Mouse (Mus musculus) heart, embryonic 15.5 days (tissue): Measurements from ENCODE around the gene Gm2564. TPM values are rescaled to one million over a fixed set of nuclear protein-coding genes. Genes with fewer than 3 reads are reported as not detected.
"Not testable (repeated sequence)": the region's sequence is repeated elsewhere in the genome, so short reads cannot be mapped to it uniquely, and the experiment has no call there.

ENCODE experiments used
- ATAC-seq: fragments of 200-750 bp; cut with Nextera tagmentation; replicated peaks from 2 replicates; pipeline ENCODE4 v1.8.0; 2017; ENCODE audit warnings: low read depth, moderate TSS enrichment; ENCODE audit not compliant: insufficient number of reproducible peaks, insufficient read depth, low FRiP score
- H3K27ac ChIP-seq: fragments of 300-500 bp; sonication (generic); 2 replicates; pipeline ENCODE4 v1.5.1; 2015; ENCODE audit warnings: mild to moderate bottlenecking, inconsistent platforms
- H3K27me3 ChIP-seq: fragments of 300-500 bp; sonication (generic); 2 replicates; pipeline ENCODE4 v1.6.1; 2015; ENCODE audit warnings: inconsistent platforms
- H3K36me3 ChIP-seq: fragments of 300-500 bp; sonication (generic); 2 replicates; pipeline ENCODE4 v1.6.1; 2015; ENCODE audit warnings: mild to moderate bottlenecking, inconsistent platforms
- H3K4me1 ChIP-seq: fragments of 300-500 bp; sonication (generic); replicated peaks from 2 replicates; pipeline ENCODE4 v1.6.1; 2015; ENCODE audit warnings: inconsistent platforms
- H3K4me2 ChIP-seq: fragments of 300-500 bp; sonication (generic); 2 replicates; pipeline ENCODE4 v1.6.1; 2015; ENCODE audit warnings: inconsistent platforms, mild to moderate bottlenecking, moderate library complexity
- H3K4me3 ChIP-seq: fragments of 300-500 bp; sonication (generic); 2 replicates; pipeline ENCODE4 v1.5.1; 2015; ENCODE audit warnings: mild to moderate bottlenecking, inconsistent platforms
- H3K9ac ChIP-seq: fragments of 300-500 bp; sonication (generic); 2 replicates; pipeline ENCODE4 v1.6.1; 2015; ENCODE audit warnings: mild to moderate bottlenecking, inconsistent platforms
- H3K9me3 ChIP-seq: fragments of 300-500 bp; sonication (generic); replicated peaks from 2 replicates; pipeline ENCODE4 v1.6.1; 2016; ENCODE audit warnings: inconsistent platforms
- WGBS: fragments of 180-500 bp; shearing (Covaris S2); methylation state at CpG from one replicate; pipeline ENCODE4 v1.1.7; 2015; ENCODE audit warnings: mixed read lengths; 5-methylcytosine and 5-hydroxymethylcytosine counted together
- polyA plus RNA-seq: library from polyadenylated mRNA; unstranded; fragments of >200 nt; fragmentation: Nextera tagmentation; extraction: Ambion mirVana; gene quantifications from 2 replicates; pipeline ENCODE4 v1.2.1, GENCODE M21; 2015

The Gm2564 gene
- polyA plus RNA-seq, result not detected in 2 replicates

GRCm38 (mm10) chr4:42629419-42629818, at the start of gene Gm2564:
Gene Gm2564, plus strand, starts transcription at chr4:42629719.
- no CpG with 5 or more reads among the region's 8 CpGs for WGBS
- not testable (repeated sequence) for H3K27me3 ChIP-seq, ATAC-seq, H3K36me3 ChIP-seq, H3K4me1 ChIP-seq, H3K9me3 ChIP-seq, H3K4me3 ChIP-seq, H3K9ac ChIP-seq, H3K27ac ChIP-seq, H3K4me2 ChIP-seq

DNA sequence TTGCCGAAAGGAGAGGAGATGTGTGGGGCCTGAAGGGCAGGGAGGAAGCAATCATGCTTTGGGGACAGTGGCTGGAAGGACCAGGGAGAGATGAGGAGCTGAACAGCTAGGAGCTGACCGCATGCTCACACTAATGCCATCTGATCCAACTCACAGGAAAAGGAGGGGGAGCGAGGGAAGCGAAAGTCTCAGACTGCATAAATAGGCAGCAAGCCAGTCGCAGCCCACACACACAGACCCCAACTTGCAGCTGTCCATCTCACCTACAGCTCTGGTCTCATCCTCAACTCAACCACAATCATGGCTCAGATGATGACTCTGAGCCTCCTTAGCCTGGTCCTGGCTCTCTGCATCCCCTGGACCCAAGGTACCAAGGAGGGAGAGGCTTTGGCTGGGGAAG, 17.6 kb upstream of the Gm2564 start, which contains the start of gene Gm10591:
Gene Gm10591 (plus strand): TSS at position 301 of the 400 bp plus-strand sequence.
- not testable (repeated sequence) for H3K9me3 ChIP-seq, H3K4me3 ChIP-seq, H3K9ac ChIP-seq, ATAC-seq, H3K27ac ChIP-seq, H3K4me2 ChIP-seq, H3K27me3 ChIP-seq, H3K4me1 ChIP-seq, H3K36me3 ChIP-seq
- no CpG with 5 or more reads among the region's 5 CpGs for WGBS

DNA sequence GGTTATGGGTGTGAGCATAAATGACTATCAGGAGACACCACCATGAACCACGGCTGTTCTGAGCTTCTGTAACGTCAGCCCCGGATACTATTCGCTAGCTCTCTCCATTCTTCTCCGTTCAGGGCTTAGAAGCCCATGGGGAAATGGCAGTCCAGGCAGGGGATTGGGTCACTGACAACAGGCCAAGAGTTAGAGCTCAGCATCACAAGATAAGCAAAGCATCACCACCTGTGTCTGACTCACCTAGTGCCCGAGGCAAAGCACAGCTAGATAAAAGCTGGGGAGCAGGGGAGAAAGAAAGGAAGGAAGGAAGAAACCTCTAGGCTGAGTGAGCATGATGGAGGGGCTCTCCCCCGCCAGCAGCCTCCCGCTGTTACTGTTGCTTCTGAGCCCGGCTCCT, 25.4 kb downstream of the Gm2564 start, which contains the start of gene Ccl27b:
Gene Ccl27b (plus strand): TSS at position 301 of the 400 bp plus-strand sequence.
- H3K27ac ChIP-seq, H3K4me2 ChIP-seq, H3K9ac ChIP-seq, H3K4me1 ChIP-seq, H3K4me3 ChIP-seq, ATAC-seq, H3K9me3 ChIP-seq, H3K27me3 ChIP-seq, H3K36me3 ChIP-seq: not testable (repeated sequence)
- no CpG with 5 or more reads among the region's 9 CpGs for WGBS

GRCm38 (mm10) chr4:42661793-42662192, 32.3 kb downstream of the Gm2564 start, which contains the start of gene Il11ra2:
Gene Il11ra2, minus strand, starts transcription at chr4:42661893.
- H3K4me1 ChIP-seq, H3K9me3 ChIP-seq, ATAC-seq, H3K36me3 ChIP-seq, H3K4me2 ChIP-seq, H3K9ac ChIP-seq, H3K27ac ChIP-seq, H3K4me3 ChIP-seq, H3K27me3 ChIP-seq: not testable (repeated sequence)
- WGBS, result no CpG with 5 or more reads among the region's 3 CpGs

DNA sequence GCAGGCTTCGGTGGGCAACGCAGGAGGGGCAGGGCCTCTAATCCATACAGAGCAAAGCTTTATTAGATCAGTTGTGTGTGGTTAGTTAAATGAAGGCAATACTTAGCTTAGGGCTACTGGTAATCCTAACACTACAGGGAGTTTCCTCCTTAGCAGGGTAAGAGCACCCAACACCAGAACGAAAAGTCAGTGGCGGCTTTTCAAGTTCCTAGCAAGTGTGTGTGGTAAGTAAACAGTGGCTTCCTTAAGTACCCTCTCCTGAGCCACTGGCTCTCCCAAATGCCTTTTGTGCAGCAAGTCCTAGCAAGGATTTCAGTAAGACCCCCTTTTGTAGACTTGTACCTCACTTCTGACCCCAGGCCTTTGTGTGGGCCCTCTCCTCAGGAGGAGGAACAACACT, 45.9 kb downstream of the Gm2564 start:
- H3K4me3 ChIP-seq, ATAC-seq, H3K9ac ChIP-seq, H3K9me3 ChIP-seq, H3K36me3 ChIP-seq, H3K27ac ChIP-seq, H3K4me2 ChIP-seq, H3K4me1 ChIP-seq, H3K27me3 ChIP-seq: not testable (repeated sequence)
- WGBS, result no CpG with 5 or more reads among the region's 4 CpGs

GRCm38 (mm10) chr4:42679365-42679764, 49.8 kb downstream of the Gm2564 start:
- WGBS, result no CpG with 5 or more reads among the region's 7 CpGs
- H3K4me1 ChIP-seq, H3K9ac ChIP-seq, ATAC-seq, H3K4me2 ChIP-seq, H3K27me3 ChIP-seq, H3K9me3 ChIP-seq, H3K27ac ChIP-seq, H3K36me3 ChIP-seq, H3K4me3 ChIP-seq: not testable (repeated sequence)

- H3K9ac ChIP-seq, H3K36me3 ChIP-seq, ATAC-seq, H3K4me2 ChIP-seq, H3K27me3 ChIP-seq, H3K27ac ChIP-seq, H3K4me1 ChIP-seq, H3K4me3 ChIP-seq, H3K9me3 ChIP-seq: not testable (repeated sequence)
- no CpG with 5 or more reads among the region's 32 CpGs for WGBS
Observed at GRCm38 (mm10) chr4:42680374-42681356, 51.1 kb downstream of the Gm2564 start.

Other genes starting within 250 kb of the Gm2564 start
- not detected in 2 replicates for gene Gm21586, start 190.3 kb upstream of the Gm2564 start, polyA plus RNA-seq
- gene Gm2163, start 163.0 kb upstream of the Gm2564 start, polyA plus RNA-seq, result not detected in 2 replicates
- gene Fam205a2, start 101.5 kb upstream of the Gm2564 start, polyA plus RNA-seq, result 0.08 TPM in 1 of 2 replicates, not detected in the other
- 1.1 TPM in 1 of 2 replicates, not detected in the other for gene Gm10591, start 17.5 kb upstream of the Gm2564 start, polyA plus RNA-seq
- not detected in 2 replicates for gene Ccl27b, start 25.5 kb downstream of the Gm2564 start, polyA plus RNA-seq
- gene Il11ra2, start 32.2 kb downstream of the Gm2564 start, polyA plus RNA-seq, result 0.11 TPM in 1 of 2 replicates, not detected in the other
- gene 4930578G10Rik, start 105.8 kb downstream of the Gm2564 start, polyA plus RNA-seq, result 0.25 TPM in 1 of 2 replicates, not detected in the other
- gene Ccl19, start 126.9 kb downstream of the Gm2564 start, polyA plus RNA-seq, result 0.57 TPM in 1 of 2 replicates, not detected in the other
- 42.3 and 56.8 TPM in 2 replicates for gene Ccl21a, start 144.3 kb downstream of the Gm2564 start, polyA plus RNA-seq
- gene Fam205a1, start 224.2 kb downstream of the Gm2564 start, polyA plus RNA-seq, result not detected in 2 replicates
- gene Gm12394, start 227.1 kb downstream of the Gm2564 start, polyA plus RNA-seq, result 0.08 and 0.13 TPM in 2 replicates
- gene Fam205c, start 244.5 kb downstream of the Gm2564 start, polyA plus RNA-seq, result 0.20 and 0.41 TPM in 2 replicates